Mouse (Mus musculus): ENCODE data around the gene Zbtb45.

DNA sequence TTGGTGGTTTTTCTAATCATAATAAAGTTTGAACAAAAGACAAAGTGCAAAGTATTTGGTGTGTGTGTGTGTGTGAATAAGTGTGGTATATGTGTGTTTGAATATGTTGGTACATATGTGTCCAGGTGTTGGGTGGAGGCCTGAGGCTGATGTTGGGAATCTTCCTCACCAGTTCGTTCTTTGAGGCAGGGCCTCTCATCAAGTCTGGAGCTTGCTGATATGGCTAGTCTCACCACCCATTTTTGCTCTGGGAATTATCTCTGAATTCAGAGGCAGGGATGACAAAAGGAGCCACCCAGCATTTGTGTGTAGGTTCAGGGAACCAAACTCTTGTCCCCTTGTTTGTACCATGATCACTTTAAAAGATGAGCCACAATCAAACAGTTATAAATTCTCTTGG is 24.1 kb downstream of the Zbtb45 start:
- TF ChIP-seq CTCF (IDR thresholded peaks at IDR 0.05; ENCODE audit: borderline replicate concordance, control insufficient read depth, extremely low read depth, insufficient read depth, low read length, poor library complexity) (no peak), POLR2A (IDR thresholded peaks at IDR 0.05; ENCODE audit: control insufficient read depth, extremely low read depth, insufficient read depth, low read length, poor library complexity) (no peak)

All from thymus, adult 2 months (tissue).